Mouse (Mus musculus): ENCODE results near the gene Mllt11.
A peak's percentile ranks its signal among the peaks of the same experiment; 100 is the strongest.
"Not testable (repeated sequence)": the region's sequence is repeated elsewhere in the genome, so short reads cannot be mapped to it uniquely, and the experiment has no call there.

The Mllt11 gene

DNA sequence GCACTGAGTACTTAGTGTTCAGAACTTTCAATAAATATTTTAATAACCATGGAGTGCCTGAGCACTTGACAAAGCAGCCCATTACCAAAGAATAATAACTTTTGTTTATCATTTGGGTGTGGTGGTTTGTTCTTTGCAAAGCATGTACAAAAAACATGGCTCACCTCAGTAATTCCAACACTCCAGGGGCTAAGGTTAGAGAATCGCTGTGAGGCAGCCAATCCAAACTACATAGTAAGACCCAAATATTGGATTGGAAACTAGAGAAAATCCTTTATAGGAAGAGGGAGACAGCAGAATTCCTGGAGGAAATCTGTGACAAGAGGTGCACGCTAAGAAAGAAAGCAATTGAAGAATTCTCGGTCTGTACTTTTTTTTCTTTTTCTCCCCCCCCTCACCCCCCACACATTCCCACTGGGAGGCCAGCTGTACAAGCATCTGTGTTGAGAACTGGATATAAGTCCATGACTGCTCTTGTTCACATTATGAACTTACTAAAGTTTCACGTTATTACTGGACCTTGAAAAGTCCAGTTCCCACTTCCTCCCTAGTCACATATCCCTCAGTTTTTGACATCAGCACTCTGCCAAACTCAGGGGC, 15.2 kb downstream of the Mllt11 start:
- no peak for DNase-seq

DNA sequence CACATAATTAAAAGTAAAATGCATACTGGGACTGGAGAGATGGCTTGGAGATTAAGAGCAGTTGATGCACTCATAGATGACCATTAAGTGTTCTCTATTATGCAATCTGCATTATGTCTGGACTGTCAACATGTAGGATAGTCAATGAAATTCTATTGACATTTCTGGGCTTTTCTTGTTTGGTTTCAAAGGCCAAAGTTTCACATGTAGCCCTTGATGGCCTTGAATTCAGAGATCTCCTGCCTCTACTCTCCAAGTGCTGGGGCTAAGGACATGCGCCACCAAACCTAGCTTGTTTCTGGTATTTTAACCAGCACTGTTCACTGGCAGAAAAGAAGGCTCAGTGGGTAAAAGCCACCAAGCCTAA, 18.4 kb downstream of the Mllt11 start:
- DNase-seq: no peak

DNA sequence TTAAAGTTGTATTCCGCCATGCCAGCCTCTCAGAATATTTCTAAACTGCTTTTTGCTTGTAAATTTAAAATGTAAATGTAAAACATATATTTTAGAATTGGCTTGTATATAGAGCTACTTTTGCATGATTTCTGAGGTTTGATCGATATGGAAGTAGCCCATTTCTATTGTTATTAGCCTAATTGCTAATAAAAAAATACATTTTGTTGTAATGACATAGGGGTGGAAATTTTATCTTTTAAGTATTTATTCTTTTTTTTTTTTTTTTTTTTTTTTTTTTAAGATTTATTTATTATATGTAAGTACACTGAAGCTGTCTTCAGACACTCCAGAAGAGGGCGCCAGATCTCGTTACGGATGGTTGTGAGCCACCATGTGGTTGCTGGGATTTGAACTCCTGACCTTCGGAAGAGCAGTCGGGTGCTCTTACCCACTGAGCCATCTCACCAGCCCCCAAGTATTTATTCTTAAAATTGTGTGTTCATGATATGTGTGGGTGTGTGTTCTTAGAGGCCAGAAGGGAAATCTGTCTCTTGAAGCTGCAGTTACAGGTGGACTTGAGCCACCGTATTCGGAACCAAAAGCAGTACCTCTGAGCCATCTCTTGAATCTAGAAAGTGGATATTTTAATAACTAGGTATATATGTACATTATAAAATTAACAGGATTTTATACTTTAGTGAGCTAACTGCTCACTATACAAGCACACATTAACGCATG, 18.9 kb downstream of the Mllt11 start:
- not testable (repeated sequence) for DNase-seq

DNA sequence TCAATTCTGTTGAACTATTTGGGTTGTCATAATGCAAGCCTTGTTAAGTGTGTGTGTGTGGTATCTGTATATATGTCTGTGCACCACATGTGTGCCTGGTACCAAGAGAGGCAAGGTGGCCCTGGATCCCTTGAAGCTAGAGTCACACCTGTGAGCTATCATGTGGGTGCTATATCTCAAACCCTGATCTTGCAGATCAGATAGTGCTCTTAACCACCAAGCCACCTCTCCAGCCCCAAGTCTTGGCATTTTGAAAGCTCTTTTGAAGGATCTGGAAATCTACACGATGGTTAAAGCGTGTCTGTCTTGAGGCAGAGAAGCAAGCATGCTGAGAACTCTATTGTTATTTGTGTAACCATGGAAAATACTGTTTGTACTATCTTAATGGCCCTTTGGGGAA, 21.4 kb downstream of the Mllt11 start:
- no peak for DNase-seq

DNA sequence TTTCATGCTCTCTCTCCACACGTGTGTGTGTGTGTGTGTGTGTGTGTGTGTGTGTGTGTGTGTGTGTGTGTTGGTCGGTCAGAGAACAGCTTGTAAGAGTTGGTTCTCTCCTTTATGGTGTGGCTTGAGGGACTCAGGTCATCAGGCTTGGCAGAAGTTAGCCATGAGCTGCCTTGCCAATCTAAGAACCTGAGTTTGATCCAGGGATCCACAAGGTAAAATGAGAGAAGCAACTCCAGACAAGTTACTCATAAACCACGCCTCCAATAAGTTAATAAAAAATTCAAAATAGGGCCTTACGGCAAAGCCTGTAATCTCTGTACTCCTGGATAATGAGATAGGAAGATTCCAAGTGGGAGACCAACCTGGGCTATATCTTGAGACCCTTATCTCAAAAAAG, 23.7 kb downstream of the Mllt11 start:
- DNase-seq: no peak

DNA sequence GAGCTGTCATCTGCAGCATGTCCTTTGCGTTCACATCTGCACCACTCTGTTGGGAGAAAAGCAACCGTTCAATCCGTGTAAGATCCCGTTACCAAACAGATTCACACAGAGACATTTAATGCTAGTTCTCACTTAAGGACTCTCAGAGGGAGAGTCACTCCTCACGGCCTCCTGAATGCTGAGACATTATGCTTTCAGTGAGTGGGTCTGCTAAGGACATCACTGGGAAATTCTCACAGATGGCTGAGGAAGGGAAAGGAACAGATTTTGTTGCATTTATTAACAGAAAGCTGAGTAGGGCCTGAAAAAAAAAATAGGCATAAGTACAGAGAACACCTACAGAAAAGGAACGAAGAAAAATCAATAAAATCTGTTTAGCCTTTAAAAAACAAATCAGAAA, 28.1 kb downstream of the Mllt11 start:
- no peak for DNase-seq

DNA sequence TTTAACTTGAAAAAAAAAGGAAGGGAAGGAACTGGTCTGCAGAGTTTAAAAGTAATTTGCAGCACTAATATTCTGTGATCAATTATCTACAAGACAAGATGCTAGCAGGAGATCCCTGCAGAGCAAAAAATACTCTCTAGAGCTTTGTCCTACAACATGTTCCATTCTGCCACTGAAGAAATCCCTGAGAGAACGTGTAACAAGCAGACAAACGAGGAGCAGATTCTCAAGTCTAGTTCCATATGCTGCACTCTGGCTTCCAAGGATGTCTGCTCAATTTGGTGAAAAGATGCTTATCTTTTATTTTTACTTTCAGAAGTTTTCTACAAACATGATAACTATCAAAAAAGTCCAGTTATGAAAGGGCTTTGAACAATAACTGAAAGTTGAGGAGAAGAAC, 31.4 kb downstream of the Mllt11 start:
- no peak for DNase-seq

DNA sequence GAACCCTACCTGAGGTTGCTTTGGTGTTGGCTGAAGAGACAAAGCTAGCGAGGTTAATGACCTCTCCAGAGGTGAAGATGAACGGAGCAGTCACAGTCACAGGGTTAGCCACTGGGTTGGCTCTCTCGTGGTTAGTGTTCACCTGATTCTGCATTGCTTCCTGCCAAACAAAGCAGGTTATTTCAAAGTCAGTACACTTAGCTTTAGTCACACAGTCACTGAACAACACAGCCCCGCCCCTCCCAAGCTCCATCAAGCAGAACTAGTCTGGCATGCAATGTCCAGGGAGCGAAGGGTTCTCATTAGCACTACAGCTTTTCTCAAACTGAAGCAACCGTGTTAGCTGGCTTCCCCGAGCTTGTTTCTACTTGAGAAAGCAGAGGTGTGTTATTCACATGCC, 31.8 kb downstream of the Mllt11 start:
- DNase-seq: no peak

DNA sequence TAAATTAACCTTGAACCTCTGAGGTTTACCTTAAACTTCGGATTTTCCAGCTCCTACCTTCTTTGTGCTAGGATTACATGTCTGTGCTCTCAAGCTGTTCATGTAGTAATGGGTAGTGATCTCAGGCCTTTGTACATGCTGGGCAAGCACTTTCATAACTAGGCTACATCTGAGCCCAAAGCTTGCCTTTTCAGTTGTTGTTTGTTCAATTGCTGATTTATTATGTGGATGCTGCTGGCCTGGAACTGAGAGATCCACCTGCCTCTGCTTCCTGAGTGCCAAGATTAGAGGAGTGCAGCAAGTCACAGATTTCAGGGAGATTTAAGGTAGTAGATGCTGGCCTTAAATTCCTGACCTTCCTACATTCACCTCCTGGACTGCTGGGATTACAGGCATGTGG, 32.9 kb downstream of the Mllt11 start:
- DNase-seq: no peak

DNA sequence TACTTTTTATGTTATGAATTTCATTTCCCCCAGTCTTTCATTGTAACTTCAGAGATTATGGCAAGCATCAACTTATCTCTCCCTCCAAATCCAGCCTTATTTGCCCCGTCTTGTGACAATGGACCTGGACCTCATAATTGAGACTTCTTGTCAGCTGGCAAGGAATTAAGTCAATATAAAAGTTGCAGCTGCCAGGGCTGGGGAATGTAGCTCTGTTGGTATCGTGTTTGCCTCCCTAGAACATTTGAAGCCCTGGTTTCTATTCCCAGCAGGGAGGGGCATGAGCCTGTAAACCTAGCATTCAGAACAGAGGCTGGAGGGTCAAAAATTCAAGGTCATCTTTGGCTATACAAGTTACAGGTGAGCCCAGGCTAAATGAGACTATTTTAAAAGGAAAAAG, 36.2 kb downstream of the Mllt11 start:
- DNase-seq: no peak

DNA sequence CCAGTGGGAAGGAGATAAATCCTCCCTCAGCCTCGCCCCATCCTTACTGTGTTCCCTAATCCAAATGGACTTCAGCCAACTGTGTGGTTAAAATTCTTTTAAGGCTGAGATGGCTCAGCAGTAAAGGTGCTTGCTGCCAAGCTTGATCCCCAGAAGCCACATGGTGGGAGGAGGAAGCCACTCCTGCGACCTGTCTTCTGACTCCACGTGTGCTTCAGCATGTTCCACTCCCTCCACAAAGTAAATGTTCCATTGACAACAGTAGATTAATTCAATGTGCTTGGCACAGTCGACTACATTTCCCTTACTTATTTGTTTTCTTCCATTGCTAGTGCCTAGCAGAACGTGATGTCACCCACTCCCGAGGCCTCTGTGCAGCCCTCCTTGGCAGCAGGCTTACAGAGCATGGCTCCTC, 37.2 kb downstream of the Mllt11 start:
- DNase-seq: peak; percentile 42 to 50

DNA sequence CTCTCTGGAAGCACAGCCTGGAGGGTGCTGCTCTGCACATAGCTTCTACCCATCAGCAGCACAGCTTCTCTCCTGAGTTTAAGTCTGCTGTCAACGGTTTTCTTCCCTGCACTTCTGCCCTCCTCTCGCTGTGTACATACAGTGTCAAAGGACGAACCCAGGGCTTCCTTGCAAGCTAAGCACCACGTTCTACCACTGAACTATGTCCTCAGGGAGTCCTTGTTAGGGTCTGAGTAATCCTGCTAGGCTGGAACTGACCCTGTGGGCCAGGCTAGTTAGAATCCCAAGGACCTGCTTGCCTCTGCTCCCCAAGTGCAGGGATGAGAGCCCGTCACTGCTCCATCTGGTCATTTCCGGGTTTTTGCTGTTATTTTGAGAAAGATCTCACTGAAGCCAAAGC, 45.1 kb downstream of the Mllt11 start:
- no peak for DNase-seq

DNA sequence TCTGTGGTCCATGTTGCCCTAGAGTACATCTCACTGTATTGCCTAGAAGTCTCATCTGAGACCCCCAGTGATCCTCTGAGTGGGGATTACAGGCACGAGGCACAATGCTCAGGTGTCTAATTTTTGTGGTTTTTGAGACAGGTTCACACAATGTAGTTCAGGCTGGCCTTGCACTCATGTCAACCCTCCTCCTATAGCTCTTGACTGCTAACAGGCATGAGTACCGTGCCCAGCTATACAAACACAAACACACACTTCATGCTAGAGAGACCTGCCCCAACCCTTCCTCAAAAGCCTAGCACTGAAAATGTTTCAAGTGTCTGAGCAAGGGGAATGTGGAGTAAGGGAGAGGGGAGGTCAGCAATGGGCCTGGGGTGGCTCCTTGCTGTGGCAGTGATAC, 45.9 kb downstream of the Mllt11 start:
- no peak for DNase-seq

DNA sequence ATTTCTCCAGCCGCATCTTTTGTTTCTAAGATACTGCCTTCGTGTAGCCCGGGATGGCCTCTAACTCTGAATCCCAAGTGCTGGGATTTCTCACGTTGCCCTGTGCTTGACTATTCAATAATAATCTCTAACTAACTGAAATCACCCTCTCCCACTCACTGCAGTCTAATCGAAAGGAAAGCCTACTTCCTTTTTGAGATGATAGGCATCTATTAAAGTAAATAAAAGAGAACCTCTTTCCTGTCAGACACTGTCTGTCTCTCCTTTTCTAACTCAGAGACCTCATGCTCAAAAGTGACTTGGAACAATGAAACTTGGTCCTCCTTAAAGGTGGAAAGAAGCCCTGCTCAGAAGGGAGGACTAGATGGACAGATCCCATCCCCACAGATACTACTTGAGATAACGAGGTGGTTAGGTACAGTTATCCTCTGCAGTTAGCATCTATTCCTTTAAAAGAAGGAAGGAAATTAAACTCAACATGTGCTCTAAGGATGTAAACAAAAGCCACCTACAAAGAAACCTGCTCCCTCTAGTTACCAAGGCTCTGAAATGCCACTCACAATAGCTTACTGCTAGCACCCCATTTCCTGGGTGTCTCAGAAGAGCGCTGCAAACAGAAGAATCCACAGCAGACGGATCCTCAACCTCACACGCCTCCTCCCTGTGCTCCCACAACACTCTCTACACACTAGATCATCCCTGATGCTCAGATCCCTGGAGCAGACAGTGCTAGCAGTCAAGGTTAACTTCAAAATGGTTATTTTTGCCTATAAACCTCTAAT, 47.0 kb downstream of the Mllt11 start:
- DNase-seq: no peak

DNA sequence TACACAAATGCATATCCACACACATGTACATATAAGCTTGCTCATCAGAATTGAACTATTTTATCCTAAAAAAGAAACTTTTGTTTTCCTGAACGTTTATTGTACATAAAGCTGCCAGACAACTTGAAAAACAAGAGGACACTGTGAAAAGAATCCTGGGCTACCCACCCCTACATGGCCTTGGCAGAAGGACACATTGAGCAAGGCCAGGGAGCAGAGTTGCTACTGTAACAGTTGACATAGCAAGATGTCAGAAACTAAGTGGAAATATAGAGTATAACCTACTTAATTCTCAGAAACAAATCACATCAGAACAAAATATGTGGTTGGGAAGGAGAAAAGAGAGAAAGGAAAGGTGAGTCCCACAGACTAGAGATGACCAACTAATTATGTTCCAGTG, 50.1 kb downstream of the Mllt11 start:
- no peak for DNase-seq

DNA sequence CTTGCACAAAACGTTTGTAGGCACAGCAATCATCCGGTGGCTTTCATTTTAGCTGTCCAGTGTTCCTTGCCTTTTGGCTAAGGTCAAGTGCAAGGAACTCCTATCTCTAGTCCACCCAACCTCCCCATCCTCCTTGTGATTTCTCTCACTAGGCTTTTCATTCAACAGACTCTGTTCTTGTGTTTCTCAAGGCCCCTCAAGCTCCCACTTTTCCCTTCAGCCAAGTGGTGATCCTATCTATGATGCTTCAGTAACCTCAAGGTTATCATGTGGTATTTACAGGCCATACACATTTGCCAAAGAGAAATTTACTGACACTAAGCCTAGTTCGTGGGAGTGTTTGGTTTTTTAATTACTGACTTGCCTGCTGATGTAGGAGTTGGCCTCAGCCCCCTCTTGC, 52.1 kb downstream of the Mllt11 start:
- DNase-seq: no peak

DNA sequence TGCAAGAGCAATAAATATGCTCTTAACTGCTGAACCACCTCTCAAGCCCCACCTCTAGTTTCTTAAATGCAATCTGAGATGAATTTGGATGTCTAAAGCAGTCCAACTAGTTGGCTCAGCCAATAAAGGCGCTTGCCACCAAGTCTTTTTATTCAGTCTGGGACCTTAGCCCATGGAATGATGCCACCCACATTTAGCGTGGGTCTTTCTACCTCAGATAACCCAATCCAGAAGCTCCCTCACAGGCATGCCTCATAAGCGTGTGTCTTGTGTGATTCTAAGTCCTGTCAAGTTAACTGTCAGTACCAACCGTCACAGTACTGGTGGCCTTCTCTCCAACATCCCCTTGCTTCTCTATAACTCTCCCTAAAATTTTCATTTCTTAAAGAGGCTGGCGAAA, 53.0 kb downstream of the Mllt11 start:
- no peak for DNase-seq

DNA sequence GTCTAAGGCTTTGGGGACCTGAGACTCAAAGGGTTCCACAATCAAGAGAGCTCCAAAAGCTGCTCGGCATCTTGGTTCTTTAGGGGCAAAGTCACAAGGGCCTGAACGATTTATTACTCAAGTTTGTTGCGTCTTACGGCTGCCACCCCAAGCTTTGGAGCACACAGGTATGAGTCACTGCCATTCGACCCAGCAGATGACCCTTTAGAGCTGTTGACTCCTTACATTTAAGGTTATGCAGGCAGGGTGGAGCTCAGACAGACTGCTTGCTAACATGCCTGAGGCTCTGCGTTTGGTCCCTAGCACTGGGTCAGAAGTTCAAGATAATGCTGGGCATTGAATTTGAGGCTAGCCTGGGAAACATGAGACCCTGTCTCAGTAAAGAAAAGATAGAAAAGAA, 54.4 kb downstream of the Mllt11 start:
- no peak for DNase-seq

DNA sequence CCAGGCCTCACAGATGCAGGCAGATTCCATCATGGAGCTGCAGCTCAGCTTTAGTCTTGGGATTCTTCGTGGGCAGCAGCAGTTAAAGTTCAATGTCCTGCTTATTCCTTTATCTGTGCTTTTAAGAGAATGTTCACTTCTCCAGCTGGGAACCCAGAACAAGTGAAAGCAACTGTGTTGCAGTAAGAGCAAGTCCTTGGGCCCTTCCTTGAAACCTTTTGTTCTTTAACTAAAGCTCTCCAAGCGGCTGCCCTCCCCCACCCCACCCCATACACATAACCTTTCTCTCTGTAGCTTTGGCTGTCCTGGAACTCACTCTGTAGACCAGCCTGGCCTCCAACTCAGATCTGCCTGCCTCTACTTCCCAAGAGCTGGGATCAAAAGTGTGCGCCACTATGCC, 55.5 kb downstream of the Mllt11 start:
- no peak for DNase-seq

DNA sequence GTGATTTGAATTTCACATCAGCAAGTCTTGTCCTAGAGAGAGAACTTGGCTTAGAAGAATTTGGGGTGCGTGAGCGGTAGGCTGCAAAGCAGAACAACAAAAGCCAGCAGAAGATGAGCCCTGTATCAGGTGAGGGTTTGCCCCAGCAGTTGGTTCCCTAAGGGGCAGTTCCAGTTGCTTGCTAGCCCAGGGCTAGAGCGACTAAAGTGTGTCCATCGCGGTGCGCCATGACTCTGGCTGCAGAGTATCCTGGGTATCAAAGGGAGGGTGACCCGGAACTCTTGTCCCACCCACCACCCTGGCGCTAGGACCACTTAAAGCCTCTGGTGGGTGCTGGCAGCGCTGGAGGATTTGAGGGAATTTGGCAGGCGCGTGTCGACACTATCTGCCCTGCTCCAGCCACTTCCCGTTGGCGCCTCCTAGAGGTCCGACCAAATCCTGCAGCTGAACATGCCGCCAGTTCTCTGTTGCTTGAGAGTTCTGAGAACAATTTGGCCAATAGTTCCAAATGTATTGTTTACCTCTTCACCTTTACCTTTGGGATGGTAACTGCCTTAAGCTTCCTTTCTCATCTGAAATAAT, 57.9 kb downstream of the Mllt11 start:
- peak; percentile 92 to 94 for DNase-seq

DNA sequence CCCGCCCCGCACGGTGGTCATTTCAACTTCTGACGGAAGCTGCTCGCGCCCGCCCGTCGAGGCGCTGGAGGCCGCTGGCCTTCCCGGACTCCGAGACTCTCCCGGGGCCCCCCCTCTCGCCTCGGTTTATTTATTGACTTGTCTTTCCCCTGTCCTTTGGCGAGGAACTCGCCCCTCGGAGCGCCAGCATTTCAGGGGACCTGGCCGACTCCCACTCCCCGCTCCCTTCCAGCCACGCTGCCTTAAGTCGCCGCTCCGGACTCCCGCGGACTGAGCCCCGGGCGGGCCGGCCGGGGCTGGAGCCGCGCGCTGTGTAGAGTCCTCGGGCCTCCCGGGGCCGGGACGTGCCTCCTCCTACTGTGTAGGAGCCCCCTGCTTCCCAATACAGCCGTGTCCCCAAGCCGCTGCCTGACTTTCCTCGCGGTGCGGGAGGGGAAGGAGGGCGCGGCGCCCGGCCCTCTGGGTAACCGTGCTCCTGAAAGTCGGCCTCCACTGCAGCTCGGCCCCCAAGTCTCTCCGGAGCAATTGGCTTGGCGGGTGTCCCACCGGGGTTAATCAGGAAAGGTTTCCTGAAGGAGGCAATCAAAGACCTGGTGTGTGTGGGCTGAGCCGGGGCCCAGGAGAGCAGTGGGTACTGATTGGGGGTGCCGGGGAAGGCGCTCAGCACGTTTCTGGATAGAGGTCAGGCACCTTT, 58.6 kb downstream of the Mllt11 start:
- peak; percentile 36 to 44 for DNase-seq

DNA sequence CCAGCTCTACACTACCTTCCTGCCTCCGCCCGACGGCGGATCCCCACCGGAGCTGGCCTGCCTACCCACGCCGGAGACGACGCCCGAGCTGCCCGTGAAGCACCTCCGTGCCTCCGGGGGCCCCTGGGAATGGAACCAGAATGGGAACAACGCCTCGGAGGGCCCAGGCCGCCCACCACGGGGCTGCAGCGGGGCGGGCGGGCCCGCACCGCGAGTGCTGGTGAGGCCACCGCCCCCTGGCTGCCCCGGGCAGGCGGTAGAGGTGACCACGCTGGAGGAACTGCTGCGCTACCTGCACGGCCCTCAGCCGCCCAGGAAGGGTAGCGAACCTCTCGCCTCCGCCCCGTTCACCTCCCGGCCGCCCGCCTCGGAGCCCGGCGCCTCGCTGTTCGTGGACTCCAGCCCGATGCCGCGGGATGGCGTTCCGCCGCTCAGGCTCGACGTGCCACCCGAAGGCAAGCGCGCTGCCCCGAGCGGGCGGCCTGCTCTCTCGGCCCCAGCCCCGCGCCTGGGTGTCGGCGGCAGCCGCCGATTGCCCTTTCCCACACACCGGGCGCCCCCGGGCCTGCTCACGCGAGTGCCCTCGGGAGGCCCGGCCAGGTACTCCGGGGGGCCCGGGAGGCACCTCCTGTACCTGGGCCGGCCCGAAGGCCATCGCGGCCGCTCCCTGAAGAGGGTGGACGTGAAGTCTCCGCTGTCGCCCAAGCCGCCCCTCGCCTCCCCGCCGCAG, 59.3 kb downstream of the Mllt11 start:
- peak in 1 of 2 experiments; percentile 28 for DNase-seq

DNA sequence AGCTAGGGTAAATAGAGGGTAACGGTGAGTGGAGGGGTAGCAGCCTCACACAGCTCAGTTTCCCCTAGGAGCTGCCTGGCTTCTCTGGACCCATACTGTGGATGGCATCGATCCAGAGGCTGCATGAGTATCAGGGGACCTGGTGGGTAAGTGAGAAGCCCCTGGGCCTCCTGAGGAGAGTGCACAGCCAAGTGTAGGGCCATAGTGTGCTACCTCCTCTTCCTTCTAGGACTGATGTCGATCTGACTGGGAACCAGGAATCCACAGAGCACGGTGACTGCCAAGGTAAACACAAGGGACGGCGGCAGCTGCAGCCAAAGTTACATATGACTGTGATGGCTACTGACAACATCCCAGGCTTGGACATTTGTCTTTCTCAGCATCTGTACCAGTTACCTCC, 60.9 kb downstream of the Mllt11 start:
- DNase-seq: no peak

Data from cerebellum, postnatal 25 days (tissue).